Mouse (Mus musculus) adrenal gland (tissue): ENCODE results near the gene Gje1.

Experiments used
- intact Hi-C: fragments of 180-260 bp; cut with DNase I; formaldehyde crosslinking; loops from one replicate; pipeline ENCODE4 v1.15.1; 2025
- long read RNA-seq, 2 experiments: library from polyadenylated mRNA; unstranded; transcript quantifications; one replicate each; pipeline ENCODE4 v2.0.0; 2020; ENCODE audit warnings: borderline replicate concordance in 1 of 2; ENCODE audit not compliant: insufficient replicate concordance in 1 of 2

Gje1 gene
- long read RNA-seq, experiment 1 = 0 reads
- long read RNA-seq, experiment 2 = 0 reads

GRCm38 (mm10) chr10:14718114-14718513, at the start of gene Gje1:
Gene Gje1, minus strand, starts transcription at chr10:14718214.
- intact Hi-C loops = no loop called here

DNA sequence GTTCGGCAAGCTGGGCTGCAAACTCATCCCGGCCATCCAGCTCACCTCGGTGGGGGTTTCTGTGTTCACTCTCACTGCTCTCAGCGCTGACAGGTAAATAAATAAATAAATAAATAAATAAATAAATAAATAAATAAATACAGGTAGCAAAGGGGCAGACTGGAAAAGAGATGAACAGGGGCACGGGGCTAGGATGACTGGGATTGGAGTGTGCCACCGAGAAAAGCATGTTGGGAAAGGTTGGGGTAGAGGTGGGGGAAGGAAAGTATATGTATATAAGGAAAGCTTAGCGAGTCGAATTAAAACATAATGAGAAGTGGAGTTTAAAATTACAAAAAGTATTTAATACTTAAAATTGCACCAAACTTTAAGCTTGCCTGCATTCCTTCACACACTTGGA, 42.6 kb upstream of the Gje1 start:
- intact Hi-C loops = no loop called here

- intact Hi-C loops = no loop called here
Measured at GRCm38 (mm10) chr10:14759665-14760558, 41.9 kb upstream of the Gje1 start.

DNA sequence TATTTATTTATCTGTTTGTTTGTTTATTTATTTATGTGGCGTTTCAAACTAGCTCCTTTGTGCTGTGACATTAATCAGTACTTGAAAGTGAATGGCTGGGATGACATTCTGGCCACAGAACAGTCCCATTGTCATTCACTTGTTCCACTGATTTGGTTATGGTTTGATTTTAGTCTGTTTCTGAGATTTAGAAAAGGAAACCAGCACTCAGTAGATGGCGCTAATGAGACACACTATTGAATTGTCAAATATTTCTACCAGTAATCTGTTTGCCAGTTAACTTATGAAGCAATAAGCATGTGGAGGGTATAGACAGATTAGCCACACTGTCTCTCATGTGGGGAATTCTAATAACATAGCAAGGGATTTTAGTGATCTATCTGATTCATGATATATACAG, 16.3 kb upstream of the Gje1 start:
- intact Hi-C loops = no loop called here

- intact Hi-C loops = no loop called here
Measured at GRCm38 (mm10) chr10:14725671-14726070, 7.7 kb upstream of the Gje1 start.

- intact Hi-C loops = loop anchor here (2.0 to 5.0 kb wide), 2 partner anchors 255 to 303 kb away; no protein-coding TSS in a partner anchor
Measured at GRCm38 (mm10) chr10:14705072-14706066, 12.6 kb downstream of the Gje1 start, which contains the start of the genes Vta1 and Nmbr. Gene Vta1, minus strand, starts transcription at chr10:14705560. Gene Nmbr, plus strand, starts transcription at chr10:14705591.

DNA sequence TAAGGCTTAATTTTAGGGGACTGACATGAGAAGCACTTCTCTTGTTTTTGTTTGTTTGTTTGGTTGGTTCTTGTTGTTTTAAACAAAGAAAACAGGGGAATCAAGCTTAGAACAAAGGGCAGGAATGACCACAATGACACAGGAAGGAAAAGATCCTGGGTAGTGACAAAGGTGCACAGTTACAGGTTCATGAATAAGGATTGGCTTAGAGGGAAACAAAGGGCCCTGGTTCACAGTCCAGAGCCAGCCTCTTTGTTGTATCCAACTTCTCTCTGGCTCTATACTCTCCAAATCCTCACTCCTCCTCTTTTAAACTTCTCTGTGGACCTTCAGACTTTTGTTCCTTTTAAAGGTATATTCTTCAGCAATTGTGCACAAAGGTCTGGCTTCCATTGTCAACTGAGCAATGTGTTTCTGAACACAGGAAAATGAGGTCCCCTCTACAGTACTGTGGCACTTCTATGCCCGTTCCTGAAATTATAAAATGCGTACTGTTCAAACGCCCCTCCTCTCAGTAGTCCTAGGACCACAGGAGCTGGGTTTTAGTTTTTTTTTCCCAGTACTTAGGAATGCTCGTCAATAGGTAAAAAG, 14.1 kb downstream of the Gje1 start:
- intact Hi-C loops = loop anchor here (2.0 kb wide), 1 partner anchor 253 kb away; no protein-coding TSS in a partner anchor

GRCm38 (mm10) chr10:14703239-14703638, 14.8 kb downstream of the Gje1 start:
- intact Hi-C loops = no loop called here

- intact Hi-C loops = no loop called here
Measured at GRCm38 (mm10) chr10:14690349-14690748, 27.7 kb downstream of the Gje1 start.

GRCm38 (mm10) chr10:14688785-14689442, 29.1 kb downstream of the Gje1 start:
- intact Hi-C loops = no loop called here

- intact Hi-C loops = no loop called here
Measured at GRCm38 (mm10) chr10:14685663-14686062, 32.4 kb downstream of the Gje1 start.

- intact Hi-C loops = no loop called here
Measured at GRCm38 (mm10) chr10:14666147-14666546, 51.9 kb downstream of the Gje1 start.
